25 mouse cellular contexts compared by ENCODE assay signal in genomic region chr16:95388292-95388691, GRCm38 (mm10).
A peak's percentile ranks its signal among the peaks of the same experiment; 100 is the strongest.
DNase-seq lines count a peak whose midpoint lies in the region; ATAC-seq and TF ChIP-seq lines count a peak whose summit lies in the region.
"Had no signal": no experiment of that assay in that cellular context is flagged by ENCODE, and none has a peak within 500 bp of the region (broad histone marks: within the 10 kb centered on the region; RNA-seq: fewer than 3 reads in every experiment).

No protein-coding gene starts in this region.

- TF ChIP-seq POLR2A in bone marrow, adult 2 months (IDR thresholded peaks at IDR 0.05; ENCODE audit: borderline replicate concordance, control insufficient read depth, low read depth, low read length) = no peak

- ATAC-seq in megakaryocyte progenitor cell, adult 5-6 weeks (replicated peaks; ENCODE audit: poor library complexity) = peak; percentile 51
- ATAC-seq: activated CD4-positive, CD25-positive, alpha-beta regulatory T cell, adult 4 months; CD4-positive, CD25-positive, alpha-beta regulatory T cell, adult 4 months; forebrain, embryonic 14.5 days; forebrain, embryonic 16.5 days; Patski had no signal

- peak overlapping the region; percentile 2; the same call in 1 of the 2 replicates for H3K27ac ChIP-seq in bone marrow, adult 2 months (ENCODE audit: control insufficient read depth, insufficient read depth, low read depth, low read length, poor library complexity)
- H3K27ac ChIP-seq: embryonic facial prominence, embryonic 13.5 days; embryonic facial prominence, embryonic 15.5 days; forebrain, embryonic 10.5 days; forebrain, embryonic 12.5 days had no signal

- WGBS in bone marrow, adult 2 months = 48% methylated on average over 5 of the region's 5 CpGs

- H3K4me1 ChIP-seq in bone marrow, adult 2 months (ENCODE audit: control insufficient read depth, insufficient read depth, low read length) = peaks cover 6% of the 10 kb centered on the region
- H3K4me1 ChIP-seq: embryonic facial prominence, embryonic 13.5 days; embryonic facial prominence, embryonic 15.5 days; forebrain, embryonic 10.5 days; forebrain, embryonic 12.5 days had no signal

- TF ChIP-seq CTCF in bone marrow, adult 2 months (IDR thresholded peaks at IDR 0.05; ENCODE audit: control insufficient read depth, insufficient read depth, low read length) = no peak

- H3K4me3 ChIP-seq in bone marrow, adult 2 months (replicated peaks; ENCODE audit: control insufficient read depth, low read depth, low read length) = no peak overlapping the region
- H3K4me3 ChIP-seq: embryonic facial prominence, embryonic 13.5 days; embryonic facial prominence, embryonic 15.5 days; erythroblast, embryonic 14.5 days; forebrain, embryonic 10.5 days; forebrain, embryonic 12.5 days had no signal

- peak; percentile 52 for DNase-seq in 416B (ENCODE audit: low read depth)
- DNase-seq in frontal cortex, postnatal 36 days (ENCODE audit: low spot score in 2 of 2) = no peak
- DNase-seq in thymus, postnatal 4 days = no peak
- DNase-seq: adrenal gland, adult 2 months; adrenal gland, postnatal 10 days; adrenal gland, postnatal 25 days; B cell, adult 2 months; cerebellum, adult 11-12 months; cerebellum, adult 2 months; cerebellum, adult 9-10 months; cerebellum, postnatal 14 days; cerebellum, postnatal 36 days; embryo, embryonic 11 days had no signal
